Mouse (Mus musculus) bone marrow macrophage, adult 2 months (primary cell): ENCODE measurements around the gene Rasgef1b. TPM values are rescaled to one million over a fixed set of nuclear protein-coding genes. Genes with fewer than 3 reads are reported as not detected.

Experiments used
- H3K27ac ChIP-seq: 2 replicates; pipeline ENCODE4 v1.5.1; 2012; ENCODE audit warnings: low read depth, low read length; ENCODE audit not compliant: insufficient read depth
- H3K4me1 ChIP-seq: 2 replicates; pipeline ENCODE4 v1.6.1; 2012; ENCODE audit warnings: low read length; ENCODE audit not compliant: control insufficient read depth, insufficient read depth
- H3K4me3 ChIP-seq: 2 replicates; pipeline ENCODE4 v1.5.1; 2012; ENCODE audit warnings: mild to moderate bottlenecking, low read length, moderate library complexity; ENCODE audit not compliant: insufficient read depth
- CTCF ChIP-seq: IDR thresholded peaks from 2 replicates; pipeline ENCODE4 v1.5.1; 2012; ENCODE audit warnings: low read depth, mild to moderate bottlenecking, low read length, moderate library complexity
- POLR2A ChIP-seq: IDR thresholded peaks from 2 replicates; pipeline ENCODE4 v1.6.1; 2012; ENCODE audit warnings: mild to moderate bottlenecking, low read depth, low read length, borderline replicate concordance
- polyA plus RNA-seq: library from polyadenylated mRNA; stranded (reverse); fragments of >200 nt; gene quantifications from 2 replicates; pipeline ENCODE4 v1.2.4, GENCODE M21; 2012; ENCODE audit not compliant: missing spikeins, insufficient read depth, insufficient read length

Rasgef1b gene
- polyA plus RNA-seq, 1 experiment = 46.5 TPM

GRCm38 (mm10) chr5:99438526-99438925 is 290.3 kb downstream of the Rasgef1b start:
- TF ChIP-seq POLR2A (no peak), CTCF (no peak)
- H3K4me1 ChIP-seq = peaks cover 20% of the 10 kb centered on the region
- H3K27ac ChIP-seq = no peak overlapping the region
- H3K4me3 ChIP-seq = no peak overlapping the region

- Histone ChIP-seq H3K4me3 (no peak overlapping the region), H3K27ac (no peak overlapping the region), H3K4me1 (peaks cover 25% of the 10 kb centered on the region)
- TF ChIP-seq CTCF = no peak
Observed at GRCm38 (mm10) chr5:99434226-99434625, 294.6 kb downstream of the Rasgef1b start.

- H3K4me1 ChIP-seq = peaks cover 14% of the 10 kb centered on the region
- no peak overlapping the region for H3K4me3 ChIP-seq
- TF ChIP-seq POLR2A (no peak), CTCF (no peak)
- H3K27ac ChIP-seq = no peak overlapping the region
Observed at GRCm38 (mm10) chr5:99432471-99432870, 296.4 kb downstream of the Rasgef1b start.

- TF ChIP-seq CTCF (no peak), POLR2A (no peak)
- no peak overlapping the region for H3K27ac ChIP-seq
- H3K4me1 ChIP-seq = peaks cover 8% of the 10 kb centered on the region
- H3K4me3 ChIP-seq = no peak overlapping the region
Observed at GRCm38 (mm10) chr5:99429273-99429672, 299.6 kb downstream of the Rasgef1b start.

GRCm38 (mm10) chr5:99428648-99429047 is 300.2 kb downstream of the Rasgef1b start:
- Histone ChIP-seq H3K4me1 (peaks cover 7% of the 10 kb centered on the region), H3K4me3 (no peak overlapping the region), H3K27ac (no peak overlapping the region)
- no peak for TF ChIP-seq CTCF
- TF ChIP-seq POLR2A = no peak

- Histone ChIP-seq H3K4me1 (peaks cover 3% of the 10 kb centered on the region), H3K4me3 (no peak overlapping the region), H3K27ac (no peak overlapping the region)
- TF ChIP-seq POLR2A (no peak), CTCF (no peak)
Observed at GRCm38 (mm10) chr5:99423271-99423670, 305.6 kb downstream of the Rasgef1b start.

GRCm38 (mm10) chr5:99422856-99423255 is 306.0 kb downstream of the Rasgef1b start:
- no peak for TF ChIP-seq POLR2A
- no peak for TF ChIP-seq CTCF
- no peak overlapping the region for H3K4me3 ChIP-seq
- peaks cover 6% of the 10 kb centered on the region for H3K4me1 ChIP-seq
- H3K27ac ChIP-seq = no peak overlapping the region

- H3K27ac ChIP-seq = no peak overlapping the region
- TF ChIP-seq POLR2A (no peak), CTCF (no peak)
Observed at GRCm38 (mm10) chr5:99422092-99422491, 306.8 kb downstream of the Rasgef1b start.

GRCm38 (mm10) chr5:99419872-99420271 is 309.0 kb downstream of the Rasgef1b start:
- TF ChIP-seq CTCF (no peak), POLR2A (no peak)
- peaks cover 14% of the 10 kb centered on the region for H3K4me1 ChIP-seq
- H3K4me3 ChIP-seq = no peak overlapping the region
- no peak overlapping the region for H3K27ac ChIP-seq

More at GRCm38 (mm10) chr5:99422092-99422491, 306.8 kb downstream of the Rasgef1b start:
- Histone ChIP-seq H3K4me3 (no peak overlapping the region), H3K4me1 (peaks cover 6% of the 10 kb centered on the region)

GRCm38 (mm10) chr5:99416902-99417301 is 312.0 kb downstream of the Rasgef1b start:
- Histone ChIP-seq H3K4me3 (no peak overlapping the region), H3K4me1 (peaks cover 25% of the 10 kb centered on the region)
- TF ChIP-seq POLR2A (no peak), CTCF (no peak)

GRCm38 (mm10) chr5:99415676-99416075 is 313.2 kb downstream of the Rasgef1b start:
- TF ChIP-seq CTCF (no peak), POLR2A (no peak)

More at GRCm38 (mm10) chr5:99416902-99417301, 312.0 kb downstream of the Rasgef1b start:
- H3K27ac ChIP-seq = no peak overlapping the region

More at GRCm38 (mm10) chr5:99415676-99416075, 313.2 kb downstream of the Rasgef1b start:
- Histone ChIP-seq H3K4me3 (no peak overlapping the region), H3K27ac (no peak overlapping the region), H3K4me1 (peaks cover 25% of the 10 kb centered on the region)
